Mouse (Mus musculus) embryonic facial prominence, embryonic 10.5 days (tissue): ENCODE results near the gene Tnnt1. TPM values are rescaled to one million over a fixed set of nuclear protein-coding genes. Genes with fewer than 3 reads are reported as not detected.

Experiments
- DNase-seq: peaks from one replicate; pipeline ENCODE4 v3.0.0-alpha.2; 2017; ENCODE audit warnings: low spot score
- H3K27ac ChIP-seq: fragments of 300-500 bp; sonication (generic); replicated peaks from 2 replicates; pipeline ENCODE4 v1.5.1; 2016; ENCODE audit warnings: mild to moderate bottlenecking
- H3K27me3 ChIP-seq: fragments of 300-500 bp; sonication (generic); replicated peaks from 2 replicates; pipeline ENCODE4 v1.6.1; 2016; ENCODE audit warnings: low read depth, mild to moderate bottlenecking; ENCODE audit not compliant: poor library complexity, severe bottlenecking
- H3K36me3 ChIP-seq: fragments of 300-500 bp; sonication (generic); replicated peaks from 2 replicates; pipeline ENCODE4 v1.6.1; 2016; ENCODE audit warnings: mild to moderate bottlenecking, moderate library complexity
- H3K4me1 ChIP-seq: fragments of 300-500 bp; sonication (generic); 2 replicates; pipeline ENCODE4 v1.6.1; 2016
- H3K4me3 ChIP-seq: fragments of 300-500 bp; sonication (generic); 2 replicates; pipeline ENCODE4 v1.5.1; 2016; ENCODE audit warnings: mild to moderate bottlenecking, moderate library complexity
- H3K9me3 ChIP-seq: fragments of 300-500 bp; sonication (generic); 2 replicates; pipeline ENCODE4 v1.6.1; 2016; ENCODE audit warnings: mild to moderate bottlenecking
- WGBS: fragments of 180-500 bp; shearing (Covaris S2); methylation state at CpG from one replicate; pipeline ENCODE4 v1.1.7; 2016; 5-methylcytosine and 5-hydroxymethylcytosine counted together
- polyA plus RNA-seq: library from polyadenylated mRNA; unstranded; fragments of >200 nt; fragmentation: Nextera tagmentation; extraction: Ambion mirVana; gene quantifications from 2 replicates; pipeline ENCODE4 v1.2.1, GENCODE M21; 2016

Gene Tnnt1
- polyA plus RNA-seq, 1 experiment from 2014 or later = 10.4 TPM

GRCm38 (mm10) chr7:4513829-4514712 is 2.1 kb downstream of the Tnnt1 start:
- Histone ChIP-seq H3K9me3 (no peaks in the 10 kb centered on the region), H3K36me3 (no peaks in the 10 kb centered on the region), H3K4me3 (peak overlapping the region; percentile 4; the same call in 1 of the 2 replicates), H3K27ac (peak overlapping the region; percentile 41), H3K27me3 (peaks cover 4% of the 10 kb centered on the region; the same call in 1 of the 2 replicates), H3K4me1 (peaks cover 31% of the 10 kb centered on the region)
- no peak for DNase-seq
- WGBS = 62% methylated on average over 6 of the region's 6 CpGs

DNA sequence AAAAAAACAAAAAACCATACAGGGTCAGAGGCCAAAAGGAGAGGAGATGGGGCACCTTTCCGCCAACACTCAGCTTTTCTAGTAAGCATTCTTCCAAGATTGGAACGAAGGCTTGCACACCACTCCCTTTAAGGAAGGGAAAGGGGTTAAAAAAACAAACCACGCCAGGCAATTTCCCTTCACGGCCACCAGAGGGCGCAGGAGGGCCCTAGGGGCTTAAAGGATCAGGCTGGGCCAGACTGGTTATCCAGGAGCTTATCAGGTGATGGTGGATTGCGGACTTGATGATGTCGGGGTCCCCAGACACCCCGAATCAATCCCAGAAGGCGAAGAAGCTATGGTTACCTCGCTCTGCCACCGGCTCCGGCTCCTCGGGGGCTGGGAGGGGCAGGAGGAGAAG is 2.9 kb downstream of the Tnnt1 start:
- Histone ChIP-seq H3K27me3 (peaks cover 11% of the 10 kb centered on the region; the same call in 1 of the 2 replicates), H3K4me1 (peaks cover 31% of the 10 kb centered on the region), H3K9me3 (no peaks in the 10 kb centered on the region), H3K36me3 (no peaks in the 10 kb centered on the region), H3K4me3 (no peak overlapping the region), H3K27ac (peak overlapping the region; percentile 4; the same call in 1 of the 2 replicates)
- peak; percentile 64 for DNase-seq
- 22% methylated on average over 13 of the region's 13 CpGs for WGBS

DNA sequence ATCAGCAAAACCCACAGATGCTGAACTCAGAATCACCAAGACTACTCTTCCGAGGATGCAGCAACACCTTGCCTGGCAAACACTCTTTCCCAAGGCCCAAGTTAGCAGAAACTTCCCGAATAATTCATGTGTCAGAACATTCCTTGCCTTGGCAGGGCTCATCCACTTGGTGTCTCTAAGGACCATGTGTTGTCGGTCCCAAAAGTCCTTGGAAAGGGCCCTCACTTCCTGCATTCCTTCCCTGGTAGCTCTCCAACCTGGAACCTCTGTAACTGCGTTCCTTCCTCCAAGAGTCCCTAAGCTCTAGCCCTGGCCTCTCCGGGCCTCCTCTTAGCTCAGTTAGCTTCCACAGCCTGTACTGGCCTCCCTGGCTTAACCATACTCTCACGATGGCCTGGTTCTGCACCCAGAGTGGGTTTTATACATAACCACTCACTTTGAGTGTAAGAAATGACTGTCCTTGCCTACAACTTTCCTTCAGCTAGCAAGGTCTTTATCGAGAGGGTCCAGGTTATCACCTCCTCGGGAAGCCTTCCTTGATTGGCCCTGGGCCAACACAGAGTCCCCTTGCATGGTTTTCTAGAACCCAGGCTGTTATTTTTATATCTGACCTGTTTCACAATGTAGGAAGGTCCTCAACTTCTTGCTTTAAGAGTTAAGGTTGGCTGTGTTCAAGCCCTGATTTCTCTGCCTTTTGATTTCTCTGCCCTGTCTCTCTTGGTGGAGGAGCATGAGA is 4.5 kb downstream of the Tnnt1 start:
- H3K4me3 ChIP-seq = no peak overlapping the region
- H3K27ac ChIP-seq = no peak overlapping the region
- WGBS = 81% methylated on average over 8 of the region's 8 CpGs
- H3K9me3 ChIP-seq = no peaks in the 10 kb centered on the region
- DNase-seq = no peak
- no peaks in the 10 kb centered on the region for H3K36me3 ChIP-seq
- peaks cover 31% of the 10 kb centered on the region for H3K4me1 ChIP-seq
- peaks cover 11% of the 10 kb centered on the region; the same call in 1 of the 2 replicates for H3K27me3 ChIP-seq

GRCm38 (mm10) chr7:4509863-4510608 is 6.1 kb downstream of the Tnnt1 start:
- Histone ChIP-seq H3K4me1 (peaks cover 19% of the 10 kb centered on the region), H3K27me3 (peaks cover 11% of the 10 kb centered on the region; the same call in 1 of the 2 replicates), H3K36me3 (no peaks in the 10 kb centered on the region), H3K4me3 (peak overlapping the region; percentile 30; the same call in 1 of the 2 replicates), H3K9me3 (no peaks in the 10 kb centered on the region), H3K27ac (no peak overlapping the region)
- WGBS = 17% methylated on average over 24 of the region's 24 CpGs
- DNase-seq = peak; percentile 88

- Histone ChIP-seq H3K27ac (no peak overlapping the region), H3K36me3 (no peaks in the 10 kb centered on the region), H3K4me1 (peaks cover 12% of the 10 kb centered on the region; the same call in 1 of the 2 replicates), H3K27me3 (peaks cover 11% of the 10 kb centered on the region; the same call in 1 of the 2 replicates), H3K4me3 (no peak overlapping the region), H3K9me3 (no peaks in the 10 kb centered on the region)
- WGBS = 92% methylated on average over 8 of the region's 8 CpGs
- DNase-seq = no peak
Observed at GRCm38 (mm10) chr7:4508739-4509116, 7.5 kb downstream of the Tnnt1 start.

GRCm38 (mm10) chr7:4508062-4508738 is 8.0 kb downstream of the Tnnt1 start:
- Histone ChIP-seq H3K36me3 (no peaks in the 10 kb centered on the region), H3K27ac (no peak overlapping the region), H3K9me3 (no peaks in the 10 kb centered on the region), H3K27me3 (peaks cover 11% of the 10 kb centered on the region; the same call in 1 of the 2 replicates), H3K4me1 (peaks cover 8% of the 10 kb centered on the region; the same call in 1 of the 2 replicates), H3K4me3 (no peak overlapping the region)
- WGBS = 73% methylated on average over 32 of the region's 32 CpGs
- no peak for DNase-seq

GRCm38 (mm10) chr7:4507220-4507619 is 9.0 kb downstream of the Tnnt1 start:
- Histone ChIP-seq H3K4me3 (no peak overlapping the region), H3K9me3 (no peaks in the 10 kb centered on the region), H3K27me3 (peaks cover 11% of the 10 kb centered on the region; the same call in 1 of the 2 replicates), H3K4me1 (peaks cover 10% of the 10 kb centered on the region; the same call in 1 of the 2 replicates), H3K36me3 (no peaks in the 10 kb centered on the region), H3K27ac (no peak overlapping the region)
- 69% methylated on average over 3 of the region's 4 CpGs for WGBS
- DNase-seq = no peak

- DNase-seq = no peak
- H3K36me3 ChIP-seq = no peaks in the 10 kb centered on the region
- 62% methylated on average over 11 of the region's 11 CpGs for WGBS
- H3K4me1 ChIP-seq = peaks cover 15% of the 10 kb centered on the region
- no peak overlapping the region for H3K27ac ChIP-seq
- H3K4me3 ChIP-seq = no peak overlapping the region
- peaks cover 11% of the 10 kb centered on the region; the same call in 1 of the 2 replicates for H3K27me3 ChIP-seq
- H3K9me3 ChIP-seq = no peaks in the 10 kb centered on the region; the same call in 1 of the 2 replicates
Observed at GRCm38 (mm10) chr7:4504646-4505435, 11.3 kb downstream of the Tnnt1 start.

DNA sequence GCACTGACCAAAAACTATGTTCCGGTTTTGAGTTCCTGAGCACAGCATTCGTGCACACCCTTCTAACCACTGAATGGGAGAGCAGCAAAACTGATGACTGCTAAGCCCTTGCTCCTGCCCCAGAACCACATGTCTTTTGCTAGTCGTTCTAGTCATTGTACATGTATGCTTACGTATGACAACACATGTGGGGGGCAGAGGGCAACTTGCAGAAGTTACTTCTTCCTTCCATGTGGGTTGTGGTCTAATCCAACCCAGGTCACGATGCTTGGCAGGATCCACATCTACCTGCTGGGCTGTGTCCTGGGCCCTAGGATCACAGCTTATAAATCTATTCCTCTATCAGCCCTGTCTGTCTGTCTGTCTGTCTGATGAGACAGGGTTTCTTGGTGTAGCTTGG is 12.3 kb downstream of the Tnnt1 start:
- H3K27me3 ChIP-seq = peaks cover 5% of the 10 kb centered on the region; the same call in 1 of the 2 replicates
- H3K9me3 ChIP-seq = no peaks in the 10 kb centered on the region; the same call in 1 of the 2 replicates
- no peak overlapping the region for H3K27ac ChIP-seq
- H3K4me3 ChIP-seq = no peak overlapping the region
- 0 out of 2 replicates have a peak, but pooled peaks cover 3% of the 10 kb centered on the region for H3K36me3 ChIP-seq
- peaks cover 25% of the 10 kb centered on the region for H3K4me1 ChIP-seq
- 90% methylated on average over 5 of the region's 5 CpGs for WGBS
- no peak for DNase-seq

DNA sequence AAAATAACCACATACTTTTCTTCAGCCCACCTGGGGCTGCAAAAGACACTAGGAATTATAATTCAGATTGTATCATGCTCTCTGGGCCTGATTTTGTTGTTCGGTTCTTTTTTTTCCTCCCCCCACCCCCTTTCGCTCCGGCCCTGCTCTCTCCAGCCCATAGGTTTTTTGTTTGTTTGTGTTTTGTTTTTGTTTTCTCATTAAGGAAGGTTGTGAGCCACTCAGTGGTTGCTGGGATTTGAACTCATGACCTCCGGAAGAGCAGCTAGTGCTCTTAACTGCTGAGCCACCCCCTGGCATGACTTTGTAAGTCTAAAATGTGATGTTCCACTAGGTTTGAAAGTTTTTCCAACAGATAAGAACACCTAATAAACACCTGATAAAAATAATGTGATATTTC is 13.1 kb downstream of the Tnnt1 start:
- no peak overlapping the region for H3K4me3 ChIP-seq
- 80% methylated on average over 4 of the region's 4 CpGs for WGBS

More for the DNA sequence above, 13.1 kb downstream of the Tnnt1 start:
- no peak for DNase-seq
- H3K27ac ChIP-seq = no peak overlapping the region
- no peaks in the 10 kb centered on the region; the same call in 1 of the 2 replicates for H3K9me3 ChIP-seq
- no peaks in the 10 kb centered on the region for H3K27me3 ChIP-seq
- peaks cover 32% of the 10 kb centered on the region for H3K4me1 ChIP-seq
- 0 out of 2 replicates have a peak, but pooled peaks cover 4% of the 10 kb centered on the region for H3K36me3 ChIP-seq
